Mouse (Mus musculus) testis, adult 2 months (tissue): ENCODE measurements at regions not wholly inside any gene's neighbourhood (a gene's known extent, or its start where the extent isn't known, plus 50 kb on each side); places are given as distances from the start of the nearest gene placed in this dataset.

Source experiments
- H3K27ac ChIP-seq: fragments of 200-500 bp; 2 replicates; pipeline ENCODE4 v1.5.1; 2012; ENCODE audit warnings: low read depth, low read length; ENCODE audit not compliant: control insufficient read depth, insufficient read depth
- H3K27me3 ChIP-seq: fragments of 200-500 bp; 2 replicates; pipeline ENCODE4 v1.6.1; 2012; ENCODE audit warnings: mild to moderate bottlenecking, low read length, moderate library complexity; ENCODE audit not compliant: control insufficient read depth, insufficient read depth
- H3K36me3 ChIP-seq: fragments of 200-500 bp; 2 replicates; pipeline ENCODE4 v1.6.1; 2012; ENCODE audit warnings: mild to moderate bottlenecking, low read length; ENCODE audit not compliant: control insufficient read depth, insufficient read depth
- H3K4me1 ChIP-seq: fragments of 200-500 bp; 2 replicates; pipeline ENCODE4 v1.6.1; 2012; ENCODE audit warnings: low read length; ENCODE audit not compliant: control insufficient read depth, insufficient read depth
- H3K4me3 ChIP-seq: fragments of 200-500 bp; 2 replicates; pipeline ENCODE4 v1.5.1; 2012; ENCODE audit warnings: low read depth, mild to moderate bottlenecking, low read length, moderate library complexity, mixed read lengths; ENCODE audit not compliant: control insufficient read depth
- CTCF ChIP-seq: fragments of 200-500 bp; IDR thresholded peaks from 2 replicates; pipeline ENCODE4 v1.5.1; 2012; ENCODE audit warnings: low read depth, mild to moderate bottlenecking, inconsistent platforms, low read length, moderate library complexity; ENCODE audit not compliant: control insufficient read depth, insufficient read depth, insufficient replicate concordance
- POLR2A ChIP-seq: fragments of 200-500 bp; IDR thresholded peaks from 2 replicates; pipeline ENCODE4 v1.6.1; 2012; ENCODE audit warnings: low read depth, mild to moderate bottlenecking, inconsistent platforms, low read length, moderate library complexity; ENCODE audit not compliant: control insufficient read depth

DNA sequence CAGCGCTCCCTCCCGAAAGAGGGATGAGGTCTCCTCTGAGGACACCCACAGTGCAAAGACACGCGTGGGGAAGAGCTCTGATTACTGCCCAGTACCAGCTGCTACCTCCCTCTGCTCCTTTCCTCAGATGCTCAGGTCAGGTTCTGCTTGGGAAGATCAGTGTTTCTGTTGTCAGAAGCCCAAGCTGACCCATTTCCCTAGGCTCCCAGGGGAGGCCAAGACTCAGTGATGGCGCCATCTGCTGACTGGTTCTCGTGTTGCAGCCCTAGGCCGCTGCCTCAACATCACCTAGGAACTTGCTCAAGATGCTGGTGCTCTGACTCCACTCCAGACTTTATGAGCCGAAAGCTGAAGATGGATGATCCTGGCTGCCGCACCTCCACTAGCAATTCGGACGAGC lies 52.4 kb upstream of the Gramd1b start:
- Histone ChIP-seq H3K4me3 (no peak overlapping the region), H3K27me3 (no peaks in the 10 kb centered on the region), H3K4me1 (peaks cover 3% of the 10 kb centered on the region; the same call in 1 of the 2 replicates), H3K27ac (no peak overlapping the region), H3K36me3 (no peaks in the 10 kb centered on the region)
- TF ChIP-seq CTCF (peak; percentile 92; the same call in 1 of the 2 replicates), POLR2A (no peak)

DNA sequence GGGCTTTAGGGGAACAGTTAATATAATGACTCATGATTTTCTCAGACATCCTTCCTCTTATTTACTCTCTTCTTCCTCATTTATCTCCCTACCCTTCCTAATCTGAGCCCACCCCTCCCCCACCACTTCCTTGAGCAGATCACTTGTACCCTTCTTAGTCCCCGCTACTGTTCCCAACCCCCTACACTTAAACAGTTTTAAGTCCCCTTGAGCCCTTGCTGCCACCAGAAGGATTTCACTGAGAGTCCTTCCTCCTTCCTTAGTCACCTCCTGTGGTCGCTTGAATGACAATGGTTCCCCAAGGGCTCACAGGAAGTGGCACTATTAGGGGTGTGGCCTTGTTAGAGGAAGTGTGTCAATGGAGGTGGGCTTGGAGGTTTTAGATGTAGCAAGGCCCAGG lies 50.7 kb upstream of the Gramd1b start:
- no peak for TF ChIP-seq POLR2A
- no peak for TF ChIP-seq CTCF
- H3K36me3 ChIP-seq = no peaks in the 10 kb centered on the region
- no peaks in the 10 kb centered on the region for H3K27me3 ChIP-seq
- no peak overlapping the region for H3K4me3 ChIP-seq
- H3K27ac ChIP-seq = no peak overlapping the region
- H3K4me1 ChIP-seq = peaks cover 3% of the 10 kb centered on the region; the same call in 1 of the 2 replicates
